Mouse (Mus musculus): ENCODE measurements around the gene Gm11361.

The Gm11361 gene

GRCm38 (mm10) chr13:28257228-28257627 is at the start of gene Gm11361:
TSS of gene Gm11361 (plus strand) at chr13:28257528.
- DNase-seq = no peak

GRCm38 (mm10) chr13:28264399-28264798 is 7.1 kb downstream of the Gm11361 start:
- no peak for DNase-seq

GRCm38 (mm10) chr13:28287368-28287767 is 30.0 kb downstream of the Gm11361 start:
- DNase-seq = no peak

GRCm38 (mm10) chr13:28294272-28294671 is 36.9 kb downstream of the Gm11361 start:
- peak; percentile 9 for DNase-seq

- no peak for DNase-seq
Measured at GRCm38 (mm10) chr13:28294757-28295361, 37.5 kb downstream of the Gm11361 start.

GRCm38 (mm10) chr13:28295492-28295891 is 38.2 kb downstream of the Gm11361 start:
- peak; percentile 16 for DNase-seq

- DNase-seq = no peak
Measured at GRCm38 (mm10) chr13:28297098-28297497, 39.8 kb downstream of the Gm11361 start.

GRCm38 (mm10) chr13:28297577-28297976 is 40.2 kb downstream of the Gm11361 start:
- DNase-seq = peak; percentile 77
